Mouse (Mus musculus) stomach, postnatal 0 days (tissue): ENCODE measurements around the gene Msgn1.

Experiments
- CTCF ChIP-seq: IDR thresholded peaks from 2 replicates; pipeline ENCODE4 v1.5.1; 2016; ENCODE audit warnings: antibody characterized with exemption, low read depth, mild to moderate bottlenecking, moderate library complexity
- EP300 ChIP-seq: optimal IDR thresholded peaks from 2 replicates; pipeline ENCODE3; 2016; ENCODE audit warnings: antibody characterized with exemption

DNA sequence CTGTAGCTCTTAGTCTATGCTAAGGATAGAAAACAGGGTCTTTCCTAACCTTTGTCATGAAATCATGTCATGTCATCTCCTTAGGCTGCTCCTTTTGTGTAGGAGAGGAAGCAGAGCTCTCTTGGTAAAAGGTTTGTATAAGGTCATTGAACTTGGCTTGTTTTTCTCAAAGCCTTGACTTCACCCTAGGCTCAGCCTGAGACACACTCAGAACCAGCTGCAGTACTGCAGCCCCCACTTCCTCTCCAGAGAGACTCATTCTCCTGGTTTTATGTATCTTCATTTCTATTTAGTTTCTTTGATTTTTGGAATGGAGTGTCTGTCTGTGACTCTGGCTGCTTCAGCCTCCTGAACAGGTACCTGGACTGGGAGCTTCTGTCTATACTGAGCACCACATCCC, 6.0 kb upstream of the Msgn1 start:
- TF ChIP-seq EP300: no peak
- TF ChIP-seq CTCF: no peak
